Mouse (Mus musculus): ENCODE results near the gene Serpina3a.

- TF ChIP-seq CTCF (IDR thresholded peaks at IDR 0.05; ENCODE audit: insufficient read depth, low read length) (no peak), POLR2A (IDR thresholded peaks at IDR 0.05; ENCODE audit: borderline replicate concordance, extremely low read depth, low read depth, low read length) (no peak)
Measured at GRCm38 (mm10) chr12:104123097-104123496, 10.6 kb downstream of the Serpina3a start.
